Mouse (Mus musculus) hindbrain, embryonic 16.5 days (tissue): ENCODE measurements around the gene Phf24. TPM values are rescaled to one million over a fixed set of nuclear protein-coding genes. Genes with fewer than 3 reads are reported as not detected.
"Not testable (repeated sequence)": the region's sequence is repeated elsewhere in the genome, so short reads cannot be mapped to it uniquely, and the experiment has no call there.

Experiments
- ATAC-seq: fragments of 200-750 bp; cut with Nextera tagmentation; 2 replicates; pipeline ENCODE4 v1.8.0; 2017; ENCODE audit warnings: moderate TSS enrichment, moderate library complexity
- H3K27ac ChIP-seq: fragments of 300-500 bp; sonication (generic); 2 replicates; pipeline ENCODE4 v1.5.1; 2014; ENCODE audit warnings: low read depth, mild to moderate bottlenecking, control low read depth, low read length, moderate library complexity
- H3K27me3 ChIP-seq: fragments of 300-500 bp; sonication (generic); replicated peaks from 2 replicates; pipeline ENCODE4 v1.6.1; 2014; ENCODE audit warnings: low read length; ENCODE audit not compliant: control insufficient read depth, insufficient read depth
- H3K36me3 ChIP-seq: fragments of 300-500 bp; sonication (generic); 2 replicates; pipeline ENCODE4 v1.6.1; 2014; ENCODE audit warnings: mild to moderate bottlenecking, low read length, moderate library complexity, mixed read lengths; ENCODE audit not compliant: control insufficient read depth, insufficient read depth
- H3K4me1 ChIP-seq: fragments of 300-500 bp; sonication (generic); 2 replicates; pipeline ENCODE4 v1.6.1; 2014; ENCODE audit warnings: low read depth, low read length; ENCODE audit not compliant: control insufficient read depth, insufficient read depth
- H3K4me2 ChIP-seq: fragments of 300-500 bp; sonication (generic); 2 replicates; pipeline ENCODE4 v1.6.1; 2014; ENCODE audit warnings: mild to moderate bottlenecking, low read length, control low read depth, moderate library complexity
- H3K4me3 ChIP-seq: fragments of 300-500 bp; sonication (generic); 2 replicates; pipeline ENCODE4 v1.5.1; 2014; ENCODE audit warnings: mild to moderate bottlenecking, low read length, control low read depth, moderate library complexity
- H3K9ac ChIP-seq: fragments of 300-500 bp; sonication (generic); 2 replicates; pipeline ENCODE4 v1.6.1; 2014; ENCODE audit warnings: low read depth, mild to moderate bottlenecking, control low read depth, low read length, moderate library complexity
- H3K9me3 ChIP-seq: fragments of 300-500 bp; sonication (generic); 2 replicates; pipeline ENCODE4 v1.6.1; 2014; ENCODE audit warnings: mild to moderate bottlenecking, low read length, moderate library complexity; ENCODE audit not compliant: control insufficient read depth
- WGBS: fragments of 180-500 bp; shearing (Covaris S2); extraction: QIAGEN DNeasy Blood & Tissue Kit; methylation state at CpG from one replicate; pipeline ENCODE4 v1.1.7; 2014; 5-methylcytosine and 5-hydroxymethylcytosine counted together
- polyA plus RNA-seq: library from polyadenylated mRNA; unstranded; fragments of >200 nt; fragmentation: Nextera tagmentation; extraction: Ambion mirVana; gene quantifications from 2 replicates; pipeline ENCODE4 v1.2.1, GENCODE M21; 2015

The Phf24 gene
- polyA plus RNA-seq, 1 experiment from 2014 or later, result 44.5 TPM

DNA sequence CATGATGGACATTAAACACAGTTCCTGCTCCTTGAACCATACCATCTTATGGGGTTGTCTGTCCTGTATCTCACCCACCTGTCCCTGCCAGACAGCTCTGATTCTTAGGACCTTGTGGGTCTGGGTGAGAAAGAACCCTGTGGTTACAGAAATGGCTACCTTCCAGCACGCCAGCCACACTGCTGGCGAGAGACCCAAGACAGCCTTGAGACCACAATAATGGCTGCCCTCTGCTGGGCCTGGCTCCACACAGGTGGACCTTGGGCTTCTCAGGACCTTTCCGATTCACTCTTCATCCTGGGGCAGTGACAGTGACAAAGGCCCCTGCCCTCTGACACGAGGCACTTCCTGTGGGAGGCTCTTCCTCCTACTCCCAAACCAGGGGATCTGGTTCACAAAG is 42.9 kb downstream of the Phf24 start:
- no peak overlapping the region for H3K4me2 ChIP-seq
- no peaks in the 10 kb centered on the region for H3K27me3 ChIP-seq
- ATAC-seq, result no peak
- WGBS, result 51% methylated on average over 4 of the region's 4 CpGs
- peaks cover 5% of the 10 kb centered on the region for H3K4me1 ChIP-seq
- H3K27ac ChIP-seq, result no peak overlapping the region
- no peak overlapping the region for H3K4me3 ChIP-seq
- no peaks in the 10 kb centered on the region for H3K9me3 ChIP-seq
- no peak overlapping the region for H3K9ac ChIP-seq
- H3K36me3 ChIP-seq, result peaks cover 23% of the 10 kb centered on the region

- 24% methylated on average over 4 of the region's 4 CpGs for WGBS
- no peak for ATAC-seq
- Histone ChIP-seq H3K9me3 (no peaks in the 10 kb centered on the region), H3K27ac (no peak overlapping the region), H3K9ac (no peak overlapping the region), H3K36me3 (peaks cover 20% of the 10 kb centered on the region), H3K27me3 (no peaks in the 10 kb centered on the region), H3K4me2 (no peak overlapping the region), H3K4me3 (no peak overlapping the region), H3K4me1 (peaks cover 4% of the 10 kb centered on the region)
Measured at GRCm38 (mm10) chr4:42961592-42961991, 45.1 kb downstream of the Phf24 start.

- ATAC-seq, result no peak
- no peaks in the 10 kb centered on the region for H3K9me3 ChIP-seq
- peaks cover 4% of the 10 kb centered on the region for H3K4me1 ChIP-seq
- 90% methylated on average over 2 of the region's 2 CpGs for WGBS
- H3K27ac ChIP-seq, result no peak overlapping the region
- no peak overlapping the region for H3K4me3 ChIP-seq
- H3K36me3 ChIP-seq, result 0 out of 2 replicates have a peak, but pooled peaks cover 4% of the 10 kb centered on the region
- H3K4me2 ChIP-seq, result no peak overlapping the region
- H3K9ac ChIP-seq, result no peak overlapping the region
- no peaks in the 10 kb centered on the region for H3K27me3 ChIP-seq
Measured at GRCm38 (mm10) chr4:42963480-42963879, 47.0 kb downstream of the Phf24 start.

GRCm38 (mm10) chr4:42965039-42965719 is 48.7 kb downstream of the Phf24 start:
- H3K9me3 ChIP-seq, result no peaks in the 10 kb centered on the region
- H3K9ac ChIP-seq, result no peak overlapping the region
- no peaks in the 10 kb centered on the region for H3K36me3 ChIP-seq
- no peak overlapping the region for H3K4me3 ChIP-seq
- peak overlapping the region; percentile 44 for H3K4me2 ChIP-seq
- ATAC-seq, result peak; percentile 50
- 17% methylated on average over 12 of the region's 12 CpGs for WGBS
- H3K4me1 ChIP-seq, result peaks cover 4% of the 10 kb centered on the region
- H3K27ac ChIP-seq, result no peak overlapping the region
- no peaks in the 10 kb centered on the region for H3K27me3 ChIP-seq

DNA sequence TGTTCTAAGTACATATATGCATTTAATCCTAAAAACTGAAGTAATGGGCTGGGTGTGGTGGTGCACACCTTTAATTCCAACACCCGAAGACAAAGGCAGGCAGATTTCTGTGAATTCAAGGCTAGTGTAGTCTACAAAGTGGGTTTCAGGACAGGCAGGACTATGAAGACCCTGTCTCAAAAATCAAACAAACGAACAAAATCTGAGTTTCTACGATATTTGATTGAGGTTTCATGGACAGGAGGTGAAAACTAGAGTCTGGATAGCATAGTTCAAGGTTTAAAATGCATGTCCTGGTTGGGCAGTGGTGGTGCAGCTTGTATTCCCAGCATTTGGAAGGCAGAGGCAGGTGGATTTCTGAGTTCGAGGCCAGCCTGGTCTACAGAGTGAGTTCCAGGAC is 52.8 kb downstream of the Phf24 start, which contains the start of gene 1700022I11Rik:
Gene 1700022I11Rik (plus strand): TSS at position 301 of the 400 bp plus-strand sequence.
- no peaks in the 10 kb centered on the region for H3K27me3 ChIP-seq
- no peaks in the 10 kb centered on the region for H3K36me3 ChIP-seq
- peaks cover 4% of the 10 kb centered on the region for H3K4me1 ChIP-seq
- no peak within 1 kb of the TSS for H3K9ac ChIP-seq
- H3K9me3 ChIP-seq, result no peaks in the 10 kb centered on the region
- ATAC-seq, result no peak
- no peak within 1 kb of the TSS for H3K27ac ChIP-seq
- WGBS, result 95% methylated on average over 4 of the region's 4 CpGs
- H3K4me2 ChIP-seq, result no peak within 1 kb of the TSS
- no peak within 1 kb of the TSS for H3K4me3 ChIP-seq

GRCm38 (mm10) chr4:42972952-42973351 is 56.5 kb downstream of the Phf24 start:
- H3K4me2 ChIP-seq, result no peak overlapping the region
- 84% methylated on average over 4 of the region's 4 CpGs for WGBS
- H3K4me1 ChIP-seq, result no peaks in the 10 kb centered on the region
- no peak overlapping the region for H3K9ac ChIP-seq
- H3K27me3 ChIP-seq, result no peaks in the 10 kb centered on the region
- no peaks in the 10 kb centered on the region; the same call in 1 of the 2 replicates for H3K36me3 ChIP-seq
- H3K4me3 ChIP-seq, result no peak overlapping the region
- H3K27ac ChIP-seq, result no peak overlapping the region
- ATAC-seq, result no peak
- no peaks in the 10 kb centered on the region for H3K9me3 ChIP-seq

DNA sequence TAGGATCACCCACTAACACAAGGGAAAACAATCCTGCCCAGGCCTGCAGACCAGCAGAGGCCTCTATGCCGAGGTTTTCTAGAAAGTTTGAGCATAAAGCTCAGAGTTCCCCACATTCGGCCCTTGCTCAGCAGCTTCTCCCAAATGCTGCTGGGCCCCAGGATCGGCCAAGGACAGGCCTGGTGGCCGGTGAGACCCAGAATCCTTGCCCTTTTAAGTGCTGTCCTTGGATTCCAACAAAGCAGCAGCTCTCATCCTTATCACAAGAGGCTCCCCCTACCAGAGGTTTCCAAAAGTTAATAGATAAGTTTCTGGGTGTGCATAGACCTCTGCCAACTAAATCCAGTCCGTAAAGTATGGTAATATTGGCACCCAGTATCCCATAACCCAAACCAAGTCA is 57.4 kb downstream of the Phf24 start:
- Histone ChIP-seq H3K4me3 (no peak overlapping the region), H3K4me1 (no peaks in the 10 kb centered on the region), H3K27me3 (no peaks in the 10 kb centered on the region), H3K36me3 (peaks cover 7% of the 10 kb centered on the region), H3K27ac (no peak overlapping the region), H3K4me2 (no peak overlapping the region), H3K9me3 (no peaks in the 10 kb centered on the region), H3K9ac (no peak overlapping the region)
- ATAC-seq, result no peak
- WGBS, result 87% methylated on average over 5 of the region's 5 CpGs

DNA sequence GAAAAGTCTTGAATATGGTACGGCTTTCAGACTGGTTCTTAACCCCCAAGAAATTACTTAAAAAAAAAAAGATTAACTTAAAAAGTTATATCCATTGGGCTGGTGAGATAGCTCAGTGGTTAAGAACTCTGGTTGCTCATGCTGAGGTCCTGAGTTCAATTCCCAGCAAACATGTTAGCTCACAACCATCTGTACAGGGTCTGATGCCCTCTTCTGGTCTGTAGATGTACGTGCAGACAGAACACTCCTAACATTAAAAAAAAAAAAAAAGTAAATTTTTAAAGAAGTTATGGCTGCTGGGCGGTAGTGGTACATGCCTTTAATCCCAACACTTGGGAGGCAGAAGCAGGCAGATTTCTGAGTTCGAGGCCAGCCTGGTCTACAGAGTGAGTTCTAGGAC is 61.6 kb downstream of the Phf24 start:
- Histone ChIP-seq H3K9me3 (no peaks in the 10 kb centered on the region), H3K4me2 (no peak overlapping the region), H3K4me1 (no peaks in the 10 kb centered on the region), H3K27me3 (no peaks in the 10 kb centered on the region), H3K36me3 (peaks cover 19% of the 10 kb centered on the region), H3K9ac (no peak overlapping the region), H3K4me3 (no peak overlapping the region), H3K27ac (no peak overlapping the region)
- no peak for ATAC-seq
- WGBS, result 94% methylated on average over 4 of the region's 4 CpGs

- 93% methylated on average over 7 of the region's 8 CpGs for whole genome bisulfite sequencing
- H3K36me3 ChIP-seq, result peaks cover 33% of the 10 kb centered on the region
- H3K9me3 ChIP-seq, H3K9ac ChIP-seq, H3K27me3 ChIP-seq, H3K27ac ChIP-seq, H3K4me1 ChIP-seq, H3K4me2 ChIP-seq, H3K4me3 ChIP-seq: not testable (repeated sequence)
- ATAC-seq, result peak; percentile 24; the same call in 1 of the 2 replicates
Measured at GRCm38 (mm10) chr4:42980467-42980866, 64.0 kb downstream of the Phf24 start.
